Mouse (Mus musculus) urinary bladder, postnatal 4 days (tissue): ENCODE measurements at regions not wholly inside any gene's neighbourhood (a gene's known extent, or its start where the extent isn't known, plus 50 kb on each side); places are given as distances from the start of the nearest gene placed in this dataset.
"Not testable (repeated sequence)": the region's sequence is repeated elsewhere in the genome, so short reads cannot be mapped to it uniquely, and the experiment has no call there.

Experiments
- DNase-seq, 2 experiments: peaks; one replicate each; pipeline ENCODE4 v3.0.0; 2021 to 2022; ENCODE audit warnings: low spot score in 2 of 2

- no peak for DNase-seq
Measured at GRCm38 (mm10) chr10:23733679-23734078, 53.4 kb downstream of the Rps12 start.

GRCm38 (mm10) chr10:23725960-23726714 is 60.9 kb downstream of the Rps12 start:
- not testable (repeated sequence) for DNase-seq

- DNase-seq = no peak
Measured at GRCm38 (mm10) chr10:23718124-23718523, 69.0 kb downstream of the Rps12 start.

- DNase-seq = no peak
Measured at GRCm38 (mm10) chr10:23715511-23715910, 71.6 kb downstream of the Rps12 start.

- DNase-seq = no peak
Measured at GRCm38 (mm10) chr10:23715101-23715500, 72.0 kb downstream of the Rps12 start.

GRCm38 (mm10) chr10:23712691-23713378 is 74.2 kb downstream of the Rps12 start:
- DNase-seq = no peak

- no peak for DNase-seq
Measured at GRCm38 (mm10) chr10:23711416-23712171, 75.5 kb downstream of the Rps12 start.

GRCm38 (mm10) chr10:23710999-23711398 is 76.1 kb downstream of the Rps12 start:
- no peak for DNase-seq

- DNase-seq = no peak
Measured at GRCm38 (mm10) chr10:23708261-23708660, 78.8 kb downstream of the Rps12 start.

- no peak for DNase-seq
Measured at GRCm38 (mm10) chr10:23707141-23707540, 79.9 kb downstream of the Rps12 start.

- DNase-seq = no peak
Measured at GRCm38 (mm10) chr10:23704048-23704447, 83.0 kb downstream of the Rps12 start.

- no peak for DNase-seq
Measured at GRCm38 (mm10) chr10:23691291-23691690, 95.8 kb downstream of the Rps12 start.

- DNase-seq = no peak
Measured at GRCm38 (mm10) chr10:23686969-23687368, 100.1 kb downstream of the Rps12 start.

- DNase-seq = no peak
Measured at GRCm38 (mm10) chr10:23683078-23683477, 104.0 kb downstream of the Rps12 start.

GRCm38 (mm10) chr10:23675911-23676310 is 111.2 kb downstream of the Rps12 start:
- DNase-seq = no peak

- DNase-seq = no peak
Measured at GRCm38 (mm10) chr10:23674633-23675515, 112.2 kb downstream of the Rps12 start.

- DNase-seq = no peak
Measured at GRCm38 (mm10) chr10:23672296-23672695, 114.8 kb downstream of the Rps12 start.

- no peak for DNase-seq
Measured at GRCm38 (mm10) chr10:23671494-23671893, 115.6 kb downstream of the Rps12 start.

- DNase-seq = not testable (repeated sequence)
Measured at GRCm38 (mm10) chr10:23665916-23666315, 121.2 kb downstream of the Rps12 start.

GRCm38 (mm10) chr10:23626201-23626600 is 160.9 kb downstream of the Rps12 start:
- DNase-seq = no peak

GRCm38 (mm10) chr10:23612030-23612429 is 175.0 kb downstream of the Rps12 start:
- DNase-seq = no peak
